ENCODE assay signal across 19 mouse cellular contexts in genomic region chr9:8996494-8996893, GRCm38 (mm10). TPM values are rescaled to one million over a fixed set of nuclear protein-coding genes. Genes with fewer than 3 reads are reported as not detected.
"Had no signal": no experiment of that assay in that cellular context is flagged by ENCODE, and none has a peak within 500 bp of the region (broad histone marks: within the 10 kb centered on the region; RNA-seq: fewer than 3 reads in every experiment).

No protein-coding gene starts in this region.

- H3K36me3 ChIP-seq: neural tube, embryonic 15.5 days had no signal

- H3K9me3 ChIP-seq: neural tube, embryonic 15.5 days; stomach, embryonic 15.5 days had no signal

- H3K27ac ChIP-seq: neural tube, embryonic 15.5 days; stomach, embryonic 15.5 days; stomach, postnatal 0 days had no signal

- H3K4me1 ChIP-seq: neural tube, embryonic 15.5 days; stomach, embryonic 15.5 days had no signal

- H3K4me3 ChIP-seq: neural tube, embryonic 15.5 days; stomach, embryonic 15.5 days had no signal

- DNase-seq: retina, postnatal 1 day; right cerebral cortex, adult 18-20 months; right cerebral cortex, postnatal 14 days; right cerebral cortex, postnatal 25 days; right cerebral cortex, postnatal 4 days; spleen, adult 18-20 months; thymus, adult 18-20 months; thymus, adult 2 months; thymus, postnatal 14 days; thymus, postnatal 25 days; thymus, postnatal 36 days; thymus, postnatal 4 days had no signal

- H3K27me3 ChIP-seq: neural tube, embryonic 15.5 days; stomach, embryonic 15.5 days had no signal

RNA-seq across cellular contexts. Expression of gene Gm16485, which starts 24.9 kb away (rescaled TPM):
- total RNA-seq: neutrophil, adult 5-6 weeks had no signal
- polyA plus RNA-seq: small intestine, adult 2 months; spleen, adult 2 months; testis, adult 2 months had no signal
